Mouse (Mus musculus): ENCODE measurements at regions not wholly inside any gene's neighbourhood (a gene's known extent, or its start where the extent isn't known, plus 50 kb on each side); places are given as distances from the start of the nearest gene placed in this dataset.

DNA sequence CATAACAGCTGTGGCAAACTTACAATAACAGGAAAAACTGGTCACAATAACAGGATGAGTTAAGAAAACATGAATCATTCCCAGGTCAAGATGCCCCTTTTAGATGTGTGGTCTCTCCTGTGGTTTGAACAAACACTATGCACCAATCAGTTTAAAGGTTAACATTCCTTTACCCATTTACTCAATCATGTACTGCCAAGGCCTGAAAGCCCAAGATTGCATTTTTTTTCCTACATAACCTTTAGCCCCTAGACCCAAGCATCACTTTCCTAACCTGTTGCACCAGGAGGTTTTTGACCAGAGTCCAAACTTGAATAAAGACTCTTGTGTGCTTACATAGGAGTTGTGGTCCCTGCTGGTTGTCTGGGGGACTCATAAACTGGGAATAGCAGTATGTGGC is 78.3 kb downstream of the Gpr143 start:
- peak; percentile 62 for DNase-seq
